Mouse (Mus musculus): ENCODE results near the gene Ctbp2.

DNA sequence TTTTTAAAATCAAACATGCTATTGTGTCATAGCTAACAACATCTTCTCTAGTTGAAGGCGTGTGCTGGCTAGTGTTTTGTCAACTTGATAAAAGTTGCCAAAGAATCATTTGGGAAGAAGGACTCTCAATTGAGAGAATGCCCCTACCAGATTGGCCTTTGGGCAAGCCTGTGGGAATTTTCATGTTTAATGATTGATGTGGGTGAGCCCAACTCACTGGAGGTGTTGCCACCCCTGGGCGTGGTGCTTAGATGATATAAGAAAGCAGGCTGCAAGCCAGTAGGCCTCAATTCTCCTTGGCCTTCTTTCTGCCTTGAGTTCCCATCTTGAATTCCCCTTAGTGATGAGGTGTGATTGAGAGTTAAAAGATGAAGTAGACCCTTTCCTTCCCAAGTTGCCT is 146.2 kb downstream of the Ctbp2 start:
- TF ChIP-seq MAX (IDR thresholded peaks at IDR 0.05; ENCODE audit: low read length) (no peak), CTCF (IDR thresholded peaks at IDR 0.05 in 2 of 3, conservative IDR thresholded peaks at IDR 0.05 in 1 of 3; ENCODE audit: control insufficient read depth in 1 of 3, insufficient read depth in 1 of 3, low read depth in 2 of 3, low read length in 3 of 3, poor library complexity in 1 of 3, severe bottlenecking in 1 of 3) (no peak), POLR2AphosphoS5 (IDR thresholded peaks at IDR 0.05; ENCODE audit: borderline replicate concordance, low read depth, low read length) (no peak), ELF1 (IDR thresholded peaks at IDR 0.05; ENCODE audit: low read depth, low read length) (no peak)
